In the genomic region with DNA sequence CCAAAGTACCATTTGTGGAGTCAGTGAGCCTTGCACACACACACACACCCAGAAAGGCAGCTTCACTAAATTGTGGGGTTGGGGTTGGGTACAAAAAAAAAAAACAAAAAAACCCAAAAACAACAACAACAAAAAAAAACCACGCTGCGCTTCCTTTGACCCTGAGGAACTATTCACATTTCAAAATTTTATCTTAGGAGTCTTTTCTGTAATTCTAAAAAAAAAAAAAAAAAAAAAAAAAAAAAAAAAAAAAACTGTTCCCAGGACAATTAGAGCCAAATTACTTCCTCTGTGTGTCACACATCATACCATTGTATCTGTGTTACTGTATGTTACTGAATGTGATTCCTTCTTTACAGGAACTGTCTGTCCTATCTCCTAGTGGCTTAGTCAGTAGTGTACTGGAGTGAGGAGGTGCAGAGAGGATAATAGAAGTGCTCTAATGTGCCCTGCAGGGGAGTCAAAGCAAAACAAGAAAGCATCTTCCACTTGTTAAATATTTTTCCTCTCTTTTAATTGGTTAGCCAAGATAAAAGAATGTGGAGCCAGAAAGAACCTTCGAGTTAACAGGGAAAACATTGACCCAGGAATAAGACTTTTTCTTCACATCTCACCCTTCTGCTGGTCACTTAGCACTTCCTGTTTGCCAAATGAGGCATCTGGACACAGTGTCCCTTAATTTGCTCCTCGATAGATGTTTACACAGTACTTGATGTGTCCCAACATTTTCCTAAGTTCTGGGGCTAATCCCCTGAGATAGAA, we compare ENCODE assay signal across 8 mouse cellular contexts. TPM values are rescaled to one million over a fixed set of nuclear protein-coding genes. Genes with fewer than 3 reads are reported as not detected.
DNase-seq lines count a peak whose midpoint lies in the region; ATAC-seq lines count a peak whose summit lies in the region.

No protein-coding gene starts in this region.

- no peak for DNase-seq in urinary bladder, postnatal 14 days (ENCODE audit: low spot score)
- DNase-seq in spleen, adult 12 weeks (ENCODE audit: low spot score) = no peak
- DNase-seq in left cerebral cortex, postnatal 25 days (ENCODE audit: low spot score in 2 of 2) = no peak

- no peaks in the 10 kb centered on the region for H3K27me3 ChIP-seq in megakaryocyte, embryonic 14.5 days (replicated peaks)
- H3K27me3 ChIP-seq in embryonic facial prominence, embryonic 12.5 days = no peaks in the 10 kb centered on the region
- H3K27me3 ChIP-seq in midbrain, embryonic 15.5 days (replicated peaks) = no peaks in the 10 kb centered on the region

- peaks cover 37% of the 10 kb centered on the region for H3K4me1 ChIP-seq in megakaryocyte, embryonic 14.5 days
- H3K4me1 ChIP-seq in embryonic facial prominence, embryonic 12.5 days = peaks cover 17% of the 10 kb centered on the region; the same call in 1 of the 2 replicates
- peaks cover 26% of the 10 kb centered on the region for H3K4me1 ChIP-seq in midbrain, embryonic 15.5 days

- no peak for ATAC-seq in megakaryocyte, adult 5-6 weeks (ENCODE audit: poor library complexity, severe bottlenecking)
- ATAC-seq in embryonic facial prominence, embryonic 12.5 days (ENCODE audit: insufficient number of reproducible peaks, insufficient read depth, low FRiP score, low TSS enrichment) = no peak
- peak; percentile 12 for ATAC-seq in inflammation-experienced regulatory T-cells, adult 6 months
- ATAC-seq in midbrain, embryonic 15.5 days (replicated peaks) = no peak

- peaks cover 29% of the 10 kb centered on the region for H3K36me3 ChIP-seq in megakaryocyte, embryonic 14.5 days (replicated peaks; ENCODE audit: low read length)
- no peaks in the 10 kb centered on the region for H3K36me3 ChIP-seq in embryonic facial prominence, embryonic 12.5 days
- H3K36me3 ChIP-seq in midbrain, embryonic 15.5 days (replicated peaks) = no peaks in the 10 kb centered on the region

- H3K27ac ChIP-seq in embryonic facial prominence, embryonic 12.5 days = peak overlapping the region; percentile 97
- H3K27ac ChIP-seq in midbrain, embryonic 15.5 days = peak overlapping the region; percentile 100

- peak overlapping the region; percentile 98 for H3K4me3 ChIP-seq in megakaryocyte, embryonic 14.5 days (replicated peaks)
- peak overlapping the region; percentile 99 for H3K4me3 ChIP-seq in embryonic facial prominence, embryonic 12.5 days
- H3K4me3 ChIP-seq in midbrain, embryonic 15.5 days = peak overlapping the region; percentile 96

- peak overlapping the region; percentile 59 for H3K4me2 ChIP-seq in embryonic facial prominence, embryonic 12.5 days (replicated peaks)
- H3K4me2 ChIP-seq in midbrain, embryonic 15.5 days = peak overlapping the region; percentile 74

- H3K9me3 ChIP-seq in megakaryocyte, embryonic 14.5 days = no peaks in the 10 kb centered on the region
- no peaks in the 10 kb centered on the region for H3K9me3 ChIP-seq in embryonic facial prominence, embryonic 12.5 days
- H3K9me3 ChIP-seq in midbrain, embryonic 15.5 days = no peaks in the 10 kb centered on the region

- WGBS in embryonic facial prominence, embryonic 12.5 days = 22% methylated on average over 4 of the region's 4 CpGs
- WGBS in midbrain, embryonic 15.5 days = 39% methylated on average over 4 of the region's 4 CpGs

- intact Hi-C loops in left cerebral cortex, postnatal 25 days (cut with DNase I) = loop anchor here (2.0 to 5.0 kb wide), 4 partner anchors 57 to 185 kb away; a partner anchor contains a TSS

- H3K9ac ChIP-seq in embryonic facial prominence, embryonic 12.5 days = peak overlapping the region; percentile 99
- H3K9ac ChIP-seq in midbrain, embryonic 15.5 days = peak overlapping the region; percentile 97

RNA-seq across cellular contexts. Expression of a gene that starts 1.5 kb away (rescaled TPM):
- polyA plus RNA-seq in megakaryocyte, embryonic 14.5 days (2012; ENCODE audit: insufficient read depth, low replicate concordance) = 1.2 and 2.3 TPM in 2 replicates
- 33.6 and 38.4 TPM in 2 replicates for total RNA-seq in megakaryocyte, adult 5-6 weeks (2015)
- 23.0 and 27.4 TPM in 2 replicates for total RNA-seq in megakaryocyte, adult 5-6 weeks (2017)
- 62.2 and 65.7 TPM in 2 replicates for polyA plus RNA-seq in embryonic facial prominence, embryonic 12.5 days (2016; fragmentation: Nextera tagmentation; extraction: Ambion mirVana)
- polyA plus RNA-seq in inflammation-experienced regulatory T-cells, adult 6 months (2017; shearing (Covaris generic)) = 10 to 100 TPM; 16.9 to 21.9 (median 19.5) TPM
- 41.6 and 41.9 TPM in 2 replicates for polyA plus RNA-seq in midbrain, embryonic 15.5 days (2015; fragmentation: Nextera tagmentation; extraction: Ambion mirVana)
- 100 to 1,000 TPM; 101 to 106 TPM for total RNA-seq in left cerebral cortex, postnatal 25 days (2021)

RNA-seq across cellular contexts. Expression of a gene that starts 8.7 kb away (rescaled TPM):
- polyA plus RNA-seq in megakaryocyte, embryonic 14.5 days (2012; ENCODE audit: insufficient read depth, low replicate concordance) = not detected in 2 replicates
- not detected in 2 replicates for total RNA-seq in megakaryocyte, adult 5-6 weeks (2015)
- total RNA-seq in megakaryocyte, adult 5-6 weeks (2017) = not detected in 2 replicates
- polyA plus RNA-seq in embryonic facial prominence, embryonic 12.5 days (2016; fragmentation: Nextera tagmentation; extraction: Ambion mirVana) = 0.24 and 0.28 TPM in 2 replicates
- polyA plus RNA-seq in inflammation-experienced regulatory T-cells, adult 6 months (2017; shearing (Covaris generic)) = not detected
- not detected in 2 replicates for polyA plus RNA-seq in midbrain, embryonic 15.5 days (2015; fragmentation: Nextera tagmentation; extraction: Ambion mirVana)
- not detected for total RNA-seq in left cerebral cortex, postnatal 25 days (2021)

RNA-seq across cellular contexts. Expression of a gene that starts 46.6 kb away (rescaled TPM):
- polyA plus RNA-seq in megakaryocyte, embryonic 14.5 days (2012; ENCODE audit: insufficient read depth, low replicate concordance) = not detected in 2 replicates
- total RNA-seq in megakaryocyte, adult 5-6 weeks (2015) = not detected in 2 replicates
- total RNA-seq in megakaryocyte, adult 5-6 weeks (2017) = not detected in 2 replicates
- polyA plus RNA-seq in embryonic facial prominence, embryonic 12.5 days (2016; fragmentation: Nextera tagmentation; extraction: Ambion mirVana) = 1.2 and 1.5 TPM in 2 replicates
- polyA plus RNA-seq in inflammation-experienced regulatory T-cells, adult 6 months (2017; shearing (Covaris generic)) = not detected
- 6.2 and 6.4 TPM in 2 replicates for polyA plus RNA-seq in midbrain, embryonic 15.5 days (2015; fragmentation: Nextera tagmentation; extraction: Ambion mirVana)
- under 1 TPM; 0.46 to 0.48 TPM for total RNA-seq in left cerebral cortex, postnatal 25 days (2021)
